Mouse (Mus musculus): ENCODE data around the gene Stradb. TPM values are rescaled to one million over a fixed set of nuclear protein-coding genes. Genes with fewer than 3 reads are reported as not detected.
"Not testable (repeated sequence)": the region's sequence is repeated elsewhere in the genome, so short reads cannot be mapped to it uniquely, and the experiment has no call there.

The Stradb gene
- polyA plus RNA-seq, 1 experiment from 2014 or later = 45.2 TPM

DNA sequence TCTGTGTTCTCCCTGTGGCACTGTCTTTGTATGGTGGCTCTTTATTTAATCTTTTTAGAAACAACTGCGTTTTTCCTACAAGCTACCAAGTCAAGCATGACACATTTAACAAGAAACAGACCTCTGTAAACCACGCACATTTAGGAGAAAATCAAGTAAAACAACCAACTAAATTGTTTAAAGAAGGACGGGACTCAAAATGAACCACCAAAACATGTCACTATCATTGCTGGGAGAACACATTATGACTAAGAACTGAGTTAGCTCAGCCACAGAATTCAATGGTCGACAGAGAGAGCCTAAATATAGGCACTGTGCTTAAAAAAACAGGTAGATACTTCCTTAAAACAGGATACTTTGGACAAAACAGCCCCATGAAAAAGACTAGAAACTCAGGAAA lies 20.3 kb upstream of the Stradb start:
- WGBS = 69% methylated on average over 4 of the region's 4 CpGs
- H3K27ac ChIP-seq = no peak overlapping the region

DNA sequence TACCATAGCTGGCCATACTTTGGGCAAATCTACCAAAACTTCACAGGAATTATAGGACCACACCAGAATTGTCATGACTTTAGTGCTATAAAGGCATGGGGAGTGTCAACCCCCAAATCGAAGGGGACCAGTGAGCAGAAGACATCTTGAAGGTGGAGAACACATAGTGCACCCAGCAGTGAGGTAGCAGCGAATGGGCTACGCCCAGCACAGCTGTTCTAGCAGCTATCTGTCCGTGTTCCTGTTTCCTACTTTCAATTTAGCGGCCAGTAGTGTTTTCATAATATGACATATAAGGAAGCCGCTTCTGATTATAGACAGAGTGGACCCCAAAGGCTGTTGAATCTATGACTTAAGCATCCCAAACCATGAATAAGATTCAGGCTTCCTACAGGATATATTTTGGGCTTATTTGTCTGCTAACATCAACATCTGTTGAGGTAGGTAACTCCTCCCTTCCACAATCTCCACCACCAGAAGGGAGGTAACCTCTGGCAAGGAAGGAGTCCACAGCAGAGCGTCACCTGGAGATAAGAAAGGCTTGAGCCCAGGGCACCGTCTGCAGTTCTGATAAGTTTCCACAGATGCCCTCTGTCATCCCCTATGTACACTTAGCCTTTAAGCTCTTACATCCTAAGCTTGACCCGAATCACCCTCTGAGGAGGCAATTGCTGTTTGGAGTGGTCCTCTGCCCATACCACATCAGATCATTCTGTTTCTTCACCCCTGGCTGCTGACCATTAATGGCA lies 19.5 kb upstream of the Stradb start:
- Histone ChIP-seq H3K4me2 (replicated peaks) (no peak overlapping the region), H3K9ac (no peak overlapping the region), H3K27ac (no peak overlapping the region), H3K9me3 (no peaks in the 10 kb centered on the region), H3K4me1 (no peaks in the 10 kb centered on the region), H3K4me3 (no peak overlapping the region), H3K36me3 (no peaks in the 10 kb centered on the region), H3K27me3 (replicated peaks) (no peaks in the 10 kb centered on the region)
- WGBS = 94% methylated on average over 9 of the region's 9 CpGs
- ATAC-seq (ENCODE audit: low FRiP score, low read depth) = no peak

More for the DNA sequence above, 20.3 kb upstream of the Stradb start:
- no peak overlapping the region for H3K9ac ChIP-seq
- H3K27me3 ChIP-seq (replicated peaks) = no peaks in the 10 kb centered on the region
- no peaks in the 10 kb centered on the region for H3K36me3 ChIP-seq
- no peaks in the 10 kb centered on the region for H3K4me1 ChIP-seq
- no peak overlapping the region for H3K4me2 ChIP-seq (replicated peaks)
- H3K4me3 ChIP-seq = no peak overlapping the region
- no peak for ATAC-seq (ENCODE audit: low FRiP score, low read depth)
- no peaks in the 10 kb centered on the region for H3K9me3 ChIP-seq

DNA sequence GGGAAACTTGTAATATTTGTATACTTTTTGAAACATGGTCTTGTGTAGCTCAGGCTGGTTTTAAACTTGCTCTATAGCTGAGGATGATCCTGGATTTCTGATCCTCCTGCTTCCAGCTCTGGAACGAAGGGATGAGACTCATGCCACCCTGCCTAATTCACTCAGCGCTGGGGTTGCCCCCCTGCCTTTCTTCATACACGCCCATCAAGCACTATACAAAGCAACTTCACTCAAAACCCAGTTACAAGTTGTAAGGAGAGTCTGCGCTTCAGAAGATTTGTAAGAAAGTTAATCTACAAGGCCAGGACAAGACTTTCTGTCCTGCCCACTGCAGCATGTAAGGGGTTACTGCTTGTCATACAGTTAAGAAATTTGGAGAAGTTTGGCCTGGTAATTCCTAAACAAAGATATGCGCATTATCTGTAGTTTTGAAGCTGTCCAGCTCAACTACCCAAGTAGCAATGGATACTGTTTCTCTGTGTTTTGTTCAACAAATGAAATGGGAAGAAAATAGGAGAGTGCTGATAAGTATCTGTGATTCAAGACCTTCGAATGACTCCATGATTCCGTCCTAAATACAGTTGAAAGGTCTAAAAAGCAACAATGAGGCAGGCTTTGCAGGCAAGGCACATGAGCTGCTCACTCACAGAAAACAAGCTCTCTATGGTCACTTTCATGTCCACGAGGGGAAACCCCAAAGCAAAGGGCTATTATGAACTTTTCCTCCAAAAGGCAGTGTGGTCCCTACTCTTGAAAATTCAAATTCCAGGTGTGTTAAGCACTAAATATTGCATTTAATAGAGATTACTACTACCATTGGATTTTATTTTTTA lies 18.5 kb upstream of the Stradb start:
- Histone ChIP-seq H3K4me3 (no peak overlapping the region), H3K27ac (no peak overlapping the region), H3K4me1 (no peaks in the 10 kb centered on the region), H3K4me2 (replicated peaks) (no peak overlapping the region), H3K9ac (no peak overlapping the region), H3K36me3 (no peaks in the 10 kb centered on the region), H3K9me3 (no peaks in the 10 kb centered on the region), H3K27me3 (replicated peaks) (no peaks in the 10 kb centered on the region)
- no peak for ATAC-seq (ENCODE audit: low FRiP score, low read depth)
- 87% methylated on average over 8 of the region's 8 CpGs for WGBS

DNA sequence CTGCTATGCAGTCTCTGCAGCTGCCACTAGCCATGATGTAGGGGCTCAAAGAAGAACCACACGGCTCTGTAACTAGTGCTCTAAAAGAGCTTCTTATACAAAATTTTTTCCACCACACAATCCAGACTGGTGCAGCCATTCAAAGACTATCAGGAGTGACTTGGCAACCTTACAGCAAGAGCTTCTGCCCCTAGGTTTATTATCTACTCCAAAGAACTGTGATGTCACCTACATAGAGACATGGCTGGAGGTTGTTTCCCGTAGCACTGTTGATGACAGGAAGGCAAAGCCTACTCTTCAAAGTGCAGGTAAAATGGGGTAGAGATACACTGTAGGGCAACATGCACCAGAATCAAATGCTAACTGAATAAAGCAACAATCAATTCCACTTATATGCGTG lies 17.6 kb upstream of the Stradb start:
- Histone ChIP-seq H3K36me3 (no peaks in the 10 kb centered on the region), H3K9me3 (no peaks in the 10 kb centered on the region), H3K9ac (no peak overlapping the region), H3K27ac (no peak overlapping the region), H3K4me2 (replicated peaks) (no peak overlapping the region), H3K4me1 (no peaks in the 10 kb centered on the region), H3K4me3 (no peak overlapping the region), H3K27me3 (replicated peaks) (no peaks in the 10 kb centered on the region)
- ATAC-seq (ENCODE audit: low FRiP score, low read depth) = no peak
- 91% methylated on average over 3 of the region's 3 CpGs for WGBS

DNA sequence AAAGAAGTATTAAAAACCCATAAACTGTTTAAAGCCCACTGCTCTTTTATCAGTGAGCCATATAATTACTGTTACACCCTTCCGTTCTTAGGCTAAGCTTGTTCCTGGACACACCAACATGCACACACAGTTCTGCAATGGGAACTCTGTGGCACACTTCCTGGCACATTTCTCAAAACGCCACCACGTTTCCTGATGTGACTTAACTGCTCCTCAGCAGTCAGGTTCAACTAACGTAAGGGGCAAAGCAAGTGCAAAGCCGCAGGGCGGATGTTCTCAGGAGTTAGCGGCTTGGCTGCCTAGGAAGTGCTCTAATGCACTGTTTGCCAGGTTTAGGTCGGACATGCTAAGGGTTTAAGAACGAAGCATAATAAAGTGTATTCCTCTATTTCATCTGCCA lies 17.1 kb upstream of the Stradb start:
- Histone ChIP-seq H3K9ac (no peak overlapping the region), H3K4me2 (replicated peaks) (no peak overlapping the region), H3K4me1 (no peaks in the 10 kb centered on the region), H3K4me3 (no peak overlapping the region), H3K27ac (no peak overlapping the region), H3K27me3 (replicated peaks) (no peaks in the 10 kb centered on the region), H3K9me3 (no peaks in the 10 kb centered on the region), H3K36me3 (no peaks in the 10 kb centered on the region)
- WGBS = 84% methylated on average over 9 of the region's 9 CpGs
- no peak for ATAC-seq (ENCODE audit: low FRiP score, low read depth)

DNA sequence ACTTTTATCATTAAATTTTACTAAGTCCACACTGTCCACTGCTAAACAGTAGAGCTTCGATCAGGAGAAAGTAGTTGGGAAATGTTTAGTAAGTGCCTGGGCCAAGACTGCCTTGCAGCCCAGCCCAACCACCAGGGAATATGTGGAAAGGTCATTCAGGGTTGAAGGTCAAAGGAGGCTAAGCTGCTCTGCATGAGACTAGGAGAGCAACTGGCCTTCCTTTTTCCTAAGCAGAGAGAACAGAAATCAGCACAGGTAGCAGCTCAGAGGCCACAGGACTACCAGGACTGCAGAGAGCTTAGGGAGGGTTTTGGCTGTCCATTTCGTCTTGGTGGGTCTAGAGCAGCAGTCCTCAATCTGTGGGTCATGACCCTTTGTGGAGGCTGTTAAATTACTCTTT lies 15.4 kb upstream of the Stradb start:
- Histone ChIP-seq H3K9ac (no peak overlapping the region), H3K27me3 (replicated peaks) (no peaks in the 10 kb centered on the region), H3K9me3 (no peaks in the 10 kb centered on the region), H3K4me1 (no peaks in the 10 kb centered on the region), H3K36me3 (no peaks in the 10 kb centered on the region), H3K4me2 (replicated peaks) (no peak overlapping the region), H3K4me3 (no peak overlapping the region), H3K27ac (no peak overlapping the region)
- ATAC-seq (ENCODE audit: low FRiP score, low read depth) = no peak
- WGBS = 58% methylated on average over 2 of the region's 2 CpGs

DNA sequence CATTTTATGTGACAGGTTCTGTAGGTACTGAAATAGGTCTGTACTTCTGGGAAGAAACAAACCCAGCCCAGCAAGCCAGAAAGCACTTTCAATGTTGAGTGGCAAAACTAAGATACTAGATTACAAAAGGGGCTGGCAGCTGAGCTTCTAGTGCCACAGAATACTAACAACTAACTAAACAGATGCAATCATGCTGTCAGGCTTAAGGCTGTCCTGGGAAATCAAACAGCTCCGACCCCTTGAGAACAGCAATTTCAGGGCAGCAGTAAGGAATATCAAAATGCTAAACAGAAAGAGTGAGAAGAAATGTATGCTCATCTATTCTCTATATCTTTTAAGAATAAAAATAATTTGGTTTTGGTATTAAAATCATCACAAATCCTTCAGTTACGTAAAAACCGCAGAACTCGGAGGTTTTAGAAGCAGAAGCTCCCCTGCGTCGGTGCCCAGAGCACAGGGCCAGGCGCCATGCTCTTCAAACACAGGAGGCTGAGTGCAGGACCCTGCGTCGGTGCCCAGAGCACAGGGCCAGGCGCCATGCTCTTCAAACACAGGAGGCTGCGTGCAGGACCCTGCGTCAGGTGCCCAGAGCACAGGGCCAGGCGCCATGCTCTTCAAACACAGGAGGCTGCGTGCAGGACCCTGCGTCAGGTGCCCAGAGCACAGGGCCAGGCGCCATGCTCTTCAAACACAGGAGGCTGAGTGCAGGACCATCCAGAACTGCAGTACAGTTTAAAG lies 14.4 kb upstream of the Stradb start:
- 87% methylated on average over 16 of the region's 16 CpGs for WGBS
- not testable (repeated sequence) for H3K4me1 ChIP-seq

DNA sequence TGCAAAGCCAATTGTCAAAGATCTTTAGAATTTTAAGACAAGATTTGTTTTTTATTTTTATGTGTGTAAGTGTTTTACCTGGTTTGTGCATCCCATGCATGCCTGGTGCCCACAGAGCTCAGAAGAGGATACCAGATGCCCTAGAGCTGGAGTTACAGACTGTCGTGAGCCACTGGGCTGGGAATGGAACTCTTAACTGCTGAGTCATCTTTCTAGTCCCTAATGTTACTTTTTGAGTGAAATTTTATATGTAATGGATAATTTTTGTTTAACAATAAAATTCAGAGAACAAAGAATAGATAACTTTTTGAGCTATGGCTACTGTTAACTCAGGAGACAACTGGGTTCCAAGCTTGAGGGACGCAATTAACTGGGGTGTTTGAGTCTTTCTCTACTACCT lies 13.6 kb upstream of the Stradb start:
- 81% methylated on average over 2 of the region's 2 CpGs for WGBS
- no peaks in the 10 kb centered on the region for H3K4me1 ChIP-seq
- no peak overlapping the region for H3K9ac ChIP-seq
- H3K36me3 ChIP-seq = no peaks in the 10 kb centered on the region
- H3K4me3 ChIP-seq = no peak overlapping the region
- no peak overlapping the region for H3K27ac ChIP-seq
- H3K9me3 ChIP-seq = no peaks in the 10 kb centered on the region
- no peak overlapping the region for H3K4me2 ChIP-seq (replicated peaks)
- ATAC-seq (ENCODE audit: low FRiP score, low read depth) = no peak
- H3K27me3 ChIP-seq (replicated peaks) = no peaks in the 10 kb centered on the region

More for the DNA sequence above, 14.4 kb upstream of the Stradb start:
- peak; percentile 58; the same call in 1 of the 2 replicates for ATAC-seq (ENCODE audit: low FRiP score, low read depth)
- H3K4me2 ChIP-seq (replicated peaks); H3K27ac ChIP-seq; H3K36me3 ChIP-seq; H3K9ac ChIP-seq; H3K4me3 ChIP-seq; H3K9me3 ChIP-seq; H3K27me3 ChIP-seq (replicated peaks): not testable (repeated sequence)

DNA sequence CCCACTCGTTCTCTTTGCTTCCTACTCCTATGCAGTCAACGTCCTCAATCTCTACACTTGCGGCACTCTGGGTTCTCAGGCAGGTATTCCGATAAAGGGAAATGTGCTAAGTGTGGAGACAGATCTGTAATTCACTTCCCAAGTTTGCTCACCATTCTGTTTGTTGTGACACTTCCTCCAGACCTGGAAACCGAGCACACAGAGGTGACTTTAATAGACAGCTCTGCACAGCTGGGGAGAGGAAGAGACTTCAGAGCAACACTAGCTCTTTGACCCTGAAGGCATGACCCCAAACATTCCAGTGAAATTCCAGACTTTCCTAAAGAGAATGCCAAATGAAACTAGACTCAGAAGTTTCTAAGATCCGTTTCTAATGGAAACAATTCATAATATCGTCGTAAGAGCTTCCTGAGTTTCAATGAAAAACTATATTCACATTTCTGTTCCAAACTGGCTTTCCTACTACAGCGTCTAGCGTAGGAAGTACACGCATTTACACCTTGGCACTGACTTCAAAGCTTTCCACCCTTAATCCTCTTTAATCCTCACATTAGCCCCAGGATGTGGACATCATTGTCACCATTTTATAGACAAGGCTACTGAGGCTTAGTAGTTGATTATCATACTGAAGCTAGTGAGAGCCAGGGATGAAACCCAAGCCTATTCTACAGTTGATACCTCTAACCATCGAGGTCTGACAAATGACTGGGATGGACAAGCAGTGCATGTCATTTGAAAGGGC lies 12.0 kb upstream of the Stradb start:
- 75% methylated on average over 12 of the region's 12 CpGs for WGBS
- Histone ChIP-seq H3K9ac (no peak overlapping the region), H3K27me3 (replicated peaks) (no peaks in the 10 kb centered on the region), H3K4me1 (no peaks in the 10 kb centered on the region), H3K9me3 (no peaks in the 10 kb centered on the region), H3K4me3 (no peak overlapping the region), H3K36me3 (no peaks in the 10 kb centered on the region), H3K4me2 (replicated peaks) (no peak overlapping the region), H3K27ac (no peak overlapping the region)
- ATAC-seq (ENCODE audit: low FRiP score, low read depth) = no peak

DNA sequence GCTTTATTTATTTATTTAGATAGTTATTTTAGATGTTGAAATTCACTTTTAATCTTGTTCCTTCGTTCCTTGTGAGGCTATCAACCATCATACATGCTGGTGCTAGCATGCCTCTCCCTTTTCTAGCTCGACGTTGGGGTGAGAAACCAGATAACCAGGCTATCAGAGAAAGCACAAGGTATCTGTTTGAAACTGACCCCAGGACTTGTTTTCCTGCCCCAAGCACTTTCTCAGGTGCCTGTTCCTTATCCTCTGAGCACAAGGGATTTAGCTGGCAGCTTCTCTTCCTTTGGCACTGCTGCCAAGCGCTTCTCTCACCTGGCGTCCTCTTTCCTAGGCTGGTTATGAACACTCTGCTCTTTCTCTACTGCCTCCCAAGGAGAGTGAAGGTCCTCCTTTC lies 10.9 kb upstream of the Stradb start:
- no peak overlapping the region for H3K4me2 ChIP-seq (replicated peaks)
- no peak overlapping the region for H3K9ac ChIP-seq
- H3K4me1 ChIP-seq = no peaks in the 10 kb centered on the region
- H3K27ac ChIP-seq = no peak overlapping the region
- 93% methylated on average over 5 of the region's 5 CpGs for WGBS
- H3K9me3 ChIP-seq = no peaks in the 10 kb centered on the region
- ATAC-seq (ENCODE audit: low FRiP score, low read depth) = no peak
- no peak overlapping the region for H3K4me3 ChIP-seq
- H3K27me3 ChIP-seq (replicated peaks) = no peaks in the 10 kb centered on the region
- H3K36me3 ChIP-seq = no peaks in the 10 kb centered on the region

DNA sequence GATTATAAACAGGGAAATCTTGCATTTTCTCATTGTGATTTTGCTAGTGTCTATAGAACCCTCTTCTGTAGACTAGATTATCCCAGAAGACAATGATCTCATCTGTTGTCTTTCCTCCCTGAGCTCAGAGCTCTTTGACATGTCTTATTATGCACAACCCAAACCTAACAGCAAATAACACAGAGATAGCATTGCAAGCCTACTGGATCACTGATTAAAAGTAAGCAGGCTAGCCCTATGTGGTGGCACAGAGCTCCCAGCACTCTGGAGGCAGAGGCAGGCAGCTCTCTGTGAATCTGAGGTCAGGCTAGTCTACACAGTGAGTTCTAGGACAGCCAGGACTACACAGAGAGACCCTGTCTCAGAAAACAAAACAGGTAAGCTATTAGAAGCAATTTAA lies 10.5 kb upstream of the Stradb start:
- Histone ChIP-seq H3K4me1 (no peaks in the 10 kb centered on the region), H3K4me2 (replicated peaks) (no peak overlapping the region)
- ATAC-seq (ENCODE audit: low FRiP score, low read depth) = no peak

DNA sequence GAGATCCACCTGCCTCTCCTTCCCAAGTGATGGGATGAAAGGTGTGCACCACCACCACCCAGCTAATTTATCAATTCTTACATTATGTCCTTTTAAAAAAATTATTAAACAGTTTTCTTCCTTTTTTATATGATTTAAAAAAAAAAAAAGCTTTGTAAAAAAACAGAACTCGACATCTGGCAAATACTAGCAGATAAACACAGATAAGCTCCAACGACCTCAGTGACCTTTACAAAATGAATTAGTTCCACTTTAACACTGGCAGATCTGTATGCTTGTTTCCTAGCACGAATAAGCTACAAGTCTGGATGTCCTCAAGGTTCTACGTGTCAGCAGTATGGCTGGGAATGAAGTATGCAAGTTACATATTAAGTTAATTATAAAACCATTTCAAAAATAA lies 5.8 kb upstream of the Stradb start:
- Histone ChIP-seq H3K9me3 (no peaks in the 10 kb centered on the region), H3K4me3 (no peak overlapping the region), H3K4me2 (replicated peaks) (no peak overlapping the region), H3K36me3 (no peaks in the 10 kb centered on the region), H3K4me1 (peaks cover 14% of the 10 kb centered on the region), H3K27me3 (replicated peaks) (no peaks in the 10 kb centered on the region), H3K9ac (no peak overlapping the region), H3K27ac (no peak overlapping the region)
- no peak for ATAC-seq (ENCODE audit: low FRiP score, low read depth)
- 68% methylated on average over 4 of the region's 4 CpGs for WGBS

More for the DNA sequence above, 10.5 kb upstream of the Stradb start:
- no peaks in the 10 kb centered on the region for H3K9me3 ChIP-seq
- H3K36me3 ChIP-seq = no peaks in the 10 kb centered on the region
- H3K27me3 ChIP-seq (replicated peaks) = no peaks in the 10 kb centered on the region
- H3K27ac ChIP-seq = no peak overlapping the region
- no peak overlapping the region for H3K9ac ChIP-seq
- H3K4me3 ChIP-seq = no peak overlapping the region
